Mouse (Mus musculus) layer of hippocampus, postnatal 36 days (tissue): ENCODE data around the gene Phka1. TPM values are rescaled to one million over a fixed set of nuclear protein-coding genes. Genes with fewer than 3 reads are reported as not detected.

Experiments
- total RNA-seq, 2 experiments: library from RNA; stranded (reverse); gene quantifications; 2 replicates each; pipeline ENCODE4 v1.2.3; 2021

Phka1 gene
- total RNA-seq, 2 experiments from 2014 or later: 24.0 to 25.0 TPM

Other genes starting within 250 kb of the Phka1 start
- 10 to 100 TPM; 18.8 to 20.0 TPM for gene Hdac8, start 138.9 kb downstream of the Phka1 start, total RNA-seq
- gene Gm3880, start 42.7 kb upstream of the Phka1 start, total RNA-seq: not detected
- gene Gm9112, start 63.4 kb upstream of the Phka1 start, total RNA-seq: not detected
- gene Dmrtc1b, start 63.6 kb upstream of the Phka1 start, total RNA-seq: not detected
- not detected for gene Dmrtc1c1, start 158.7 kb upstream of the Phka1 start, total RNA-seq
- gene Dmrtc1c2, start 210.4 kb upstream of the Phka1 start, total RNA-seq: not detected
- gene 1700031F05Rik, start 223.7 kb upstream of the Phka1 start, total RNA-seq: not detected